Mouse (Mus musculus): ENCODE measurements around the gene 9230102O04Rik. TPM values are rescaled to one million over a fixed set of nuclear protein-coding genes. Genes with fewer than 3 reads are reported as not detected.

Gene 9230102O04Rik
- polyA plus RNA-seq, 1 experiment from 2014 or later: 18.7 TPM

- peak overlapping the region; percentile 53 for H3K9ac ChIP-seq (ENCODE audit: low read depth, low read length)
- H3K27ac ChIP-seq: peak overlapping the region; percentile 3
- WGBS: 5% methylated on average over 7 of the region's 7 CpGs
Observed at GRCm38 (mm10) chr2:9886921-9887610, 2.3 kb downstream of the 9230102O04Rik start.

GRCm38 (mm10) chr2:9886031-9886430, 3.3 kb downstream of the 9230102O04Rik start:
- H3K4me3 ChIP-seq (replicated peaks; ENCODE audit: low read depth, low read length): peak overlapping the region; percentile 57
- no peak for DNase-seq (ENCODE audit: low spot score)
- 20% methylated on average over 3 of the region's 3 CpGs for WGBS
- H3K4me1 ChIP-seq (replicated peaks; ENCODE audit: insufficient read depth, low read length): peaks cover 4% of the 10 kb centered on the region; the same call in 1 of the 2 replicates
- H3K36me3 ChIP-seq (ENCODE audit: insufficient read depth, low read length): no peaks in the 10 kb centered on the region
- no peak for TF ChIP-seq CTCF (IDR thresholded peaks at IDR 0.05; ENCODE audit: low read depth)
- H3K4me2 ChIP-seq (ENCODE audit: low read length): peak overlapping the region; percentile 91
- no peak overlapping the region for H3K27ac ChIP-seq
- no peak for ATAC-seq (replicated peaks; ENCODE audit: low FRiP score, low read depth)
- H3K27me3 ChIP-seq (ENCODE audit: insufficient read depth, low read length): peaks cover 72% of the 10 kb centered on the region
- H3K9ac ChIP-seq (ENCODE audit: low read depth, low read length): peak overlapping the region; percentile 53; the same call in 1 of the 2 replicates
- H3K9me3 ChIP-seq (replicated peaks; ENCODE audit: low read length): no peaks in the 10 kb centered on the region

More at GRCm38 (mm10) chr2:9886921-9887610, 2.3 kb downstream of the 9230102O04Rik start:
- ATAC-seq (replicated peaks; ENCODE audit: low FRiP score, low read depth): no peak
- TF ChIP-seq CTCF (IDR thresholded peaks at IDR 0.05; ENCODE audit: low read depth): no peak
- H3K4me2 ChIP-seq (ENCODE audit: low read length): peak overlapping the region; percentile 91
- H3K4me1 ChIP-seq (replicated peaks; ENCODE audit: insufficient read depth, low read length): peaks cover 4% of the 10 kb centered on the region; the same call in 1 of the 2 replicates
- H3K27me3 ChIP-seq (ENCODE audit: insufficient read depth, low read length): peaks cover 67% of the 10 kb centered on the region
- no peak for DNase-seq (ENCODE audit: low spot score)
- peak overlapping the region; percentile 57 for H3K4me3 ChIP-seq (replicated peaks; ENCODE audit: low read depth, low read length)
- no peaks in the 10 kb centered on the region for H3K9me3 ChIP-seq (replicated peaks; ENCODE audit: low read length)
- no peaks in the 10 kb centered on the region for H3K36me3 ChIP-seq (ENCODE audit: insufficient read depth, low read length)

GRCm38 (mm10) chr2:9885217-9885770, 4.0 kb downstream of the 9230102O04Rik start:
- DNase-seq (ENCODE audit: low spot score) (no peak), ATAC-seq (replicated peaks; ENCODE audit: low FRiP score, low read depth) (no peak)
- H3K9ac ChIP-seq (ENCODE audit: low read depth, low read length): peak overlapping the region; percentile 53; the same call in 1 of the 2 replicates
- H3K27ac ChIP-seq: peak overlapping the region; percentile 57; the same call in 1 of the 2 replicates
- no peaks in the 10 kb centered on the region for H3K36me3 ChIP-seq (ENCODE audit: insufficient read depth, low read length)
- peaks cover 4% of the 10 kb centered on the region; the same call in 1 of the 2 replicates for H3K4me1 ChIP-seq (replicated peaks; ENCODE audit: insufficient read depth, low read length)
- peak overlapping the region; percentile 57 for H3K4me3 ChIP-seq (replicated peaks; ENCODE audit: low read depth, low read length)
- H3K4me2 ChIP-seq (ENCODE audit: low read length): peak overlapping the region; percentile 91
- H3K9me3 ChIP-seq (replicated peaks; ENCODE audit: low read length): no peaks in the 10 kb centered on the region
- peaks cover 70% of the 10 kb centered on the region for H3K27me3 ChIP-seq (ENCODE audit: insufficient read depth, low read length)
- TF ChIP-seq CTCF (IDR thresholded peaks at IDR 0.05; ENCODE audit: low read depth): no peak
- 11% methylated on average over 14 of the region's 14 CpGs for WGBS

DNA sequence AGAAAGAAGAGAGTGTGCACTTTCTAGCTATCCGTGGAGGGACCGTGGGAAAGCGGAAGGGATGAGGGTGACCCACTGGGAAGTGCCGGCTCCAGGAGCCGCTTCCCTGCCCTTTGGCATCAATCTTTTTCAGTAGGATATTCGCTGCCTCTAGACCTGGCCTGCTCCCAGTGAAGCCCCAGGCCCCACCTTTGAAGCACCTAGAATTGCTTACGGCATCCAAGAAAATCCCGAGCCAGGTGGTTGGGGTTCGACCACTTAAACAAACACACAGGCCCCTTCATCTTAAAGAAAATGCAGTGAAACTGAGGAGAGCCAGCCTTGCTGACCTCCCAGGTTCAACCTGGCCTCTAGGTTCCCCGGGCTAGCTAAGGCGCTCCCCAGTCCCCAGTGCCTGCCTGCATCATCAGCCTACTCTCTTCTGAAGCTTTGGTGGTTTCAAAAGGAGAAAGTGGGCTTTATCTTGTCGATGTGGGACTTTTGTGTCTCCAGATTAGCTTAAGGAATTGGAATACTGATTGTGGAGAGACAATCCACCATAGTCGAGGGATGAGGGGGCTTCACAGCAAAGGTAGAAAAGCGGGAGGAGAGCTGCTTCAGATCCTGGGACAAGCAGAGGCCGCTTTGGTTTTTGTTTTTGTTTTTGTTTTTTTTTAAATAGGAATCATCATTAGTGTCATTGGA, 4.7 kb downstream of the 9230102O04Rik start:
- 7% methylated on average over 15 of the region's 15 CpGs for WGBS
- no peak for TF ChIP-seq CTCF (IDR thresholded peaks at IDR 0.05; ENCODE audit: low read depth)
- H3K27me3 ChIP-seq (ENCODE audit: insufficient read depth, low read length): peaks cover 65% of the 10 kb centered on the region
- H3K9ac ChIP-seq (ENCODE audit: low read depth, low read length): peak overlapping the region; percentile 56; the same call in 1 of the 2 replicates
- H3K4me1 ChIP-seq (replicated peaks; ENCODE audit: insufficient read depth, low read length): peaks cover 4% of the 10 kb centered on the region; the same call in 1 of the 2 replicates
- H3K4me2 ChIP-seq (ENCODE audit: low read length): peak overlapping the region; percentile 91
- peak overlapping the region; percentile 81 for H3K27ac ChIP-seq
- H3K4me3 ChIP-seq (replicated peaks; ENCODE audit: low read depth, low read length): peak overlapping the region; percentile 57
- H3K36me3 ChIP-seq (ENCODE audit: insufficient read depth, low read length): no peaks in the 10 kb centered on the region
- no peak for ATAC-seq (replicated peaks; ENCODE audit: low FRiP score, low read depth)
- H3K9me3 ChIP-seq (replicated peaks; ENCODE audit: low read length): no peaks in the 10 kb centered on the region
- DNase-seq (ENCODE audit: low spot score): no peak

- Histone ChIP-seq H3K9me3 (replicated peaks; ENCODE audit: low read length) (no peaks in the 10 kb centered on the region), H3K27me3 (ENCODE audit: insufficient read depth, low read length) (peaks cover 58% of the 10 kb centered on the region), H3K4me2 (ENCODE audit: low read length) (peak overlapping the region; percentile 91), H3K9ac (ENCODE audit: low read depth, low read length) (peak overlapping the region; percentile 56), H3K4me3 (replicated peaks; ENCODE audit: low read depth, low read length) (peak overlapping the region; percentile 57), H3K36me3 (ENCODE audit: insufficient read depth, low read length) (no peaks in the 10 kb centered on the region), H3K27ac (peak overlapping the region; percentile 81), H3K4me1 (replicated peaks; ENCODE audit: insufficient read depth, low read length) (peaks cover 4% of the 10 kb centered on the region; the same call in 1 of the 2 replicates)
- WGBS: 2% methylated on average over 27 of the region's 27 CpGs
- ATAC-seq (replicated peaks; ENCODE audit: low FRiP score, low read depth) (no peak), DNase-seq (ENCODE audit: low spot score) (no peak)
- TF ChIP-seq CTCF (IDR thresholded peaks at IDR 0.05; ENCODE audit: low read depth): no peak
Observed at GRCm38 (mm10) chr2:9883803-9884532, 5.4 kb downstream of the 9230102O04Rik start.

Measured in kidney, postnatal 0 days (tissue).